Mouse (Mus musculus): ENCODE data around the gene Aplnr. TPM values are rescaled to one million over a fixed set of nuclear protein-coding genes. Genes with fewer than 3 reads are reported as not detected.

The Aplnr gene
- polyA plus RNA-seq, 1 experiment, result not detected

GRCm38 (mm10) chr2:85135099-85135498, 926 bp upstream of the Aplnr start:
- Histone ChIP-seq H3K27me3 (replicated peaks) (peaks cover 37% of the 10 kb centered on the region), H3K36me3 (replicated peaks; ENCODE audit: low read length) (no peaks in the 10 kb centered on the region)
- TF ChIP-seq GATA1 (IDR thresholded peaks at IDR 0.05; ENCODE audit: borderline replicate concordance, low read length), result no peak

GRCm38 (mm10) chr2:85136831-85137520, 951 bp downstream of the Aplnr start:
- Histone ChIP-seq H3K27me3 (replicated peaks) (peaks cover 38% of the 10 kb centered on the region), H3K36me3 (replicated peaks; ENCODE audit: low read length) (no peaks in the 10 kb centered on the region), H3K9me3 (no peaks in the 10 kb centered on the region), H3K4me1 (peaks cover 3% of the 10 kb centered on the region; the same call in 1 of the 2 replicates), H3K4me3 (replicated peaks) (no peak overlapping the region)
- TF ChIP-seq FLI1 (IDR thresholded peaks at IDR 0.05; ENCODE audit: low read length) (no peak), GATA1 (IDR thresholded peaks at IDR 0.05; ENCODE audit: borderline replicate concordance, low read length) (no peak)

More at GRCm38 (mm10) chr2:85135099-85135498, 926 bp upstream of the Aplnr start:
- Histone ChIP-seq H3K4me1 (peaks cover 3% of the 10 kb centered on the region; the same call in 1 of the 2 replicates), H3K9me3 (no peaks in the 10 kb centered on the region), H3K4me3 (replicated peaks) (no peak overlapping the region)

- H3K4me1 ChIP-seq, result peaks cover 3% of the 10 kb centered on the region; the same call in 1 of the 2 replicates
- no peak for TF ChIP-seq GATA1 (IDR thresholded peaks at IDR 0.05; ENCODE audit: borderline replicate concordance, low read length)
- TF ChIP-seq FLI1 (IDR thresholded peaks at IDR 0.05; ENCODE audit: low read length), result no peak
- no peaks in the 10 kb centered on the region for H3K9me3 ChIP-seq
- H3K27me3 ChIP-seq (replicated peaks), result peaks cover 32% of the 10 kb centered on the region
- no peaks in the 10 kb centered on the region for H3K36me3 ChIP-seq (replicated peaks; ENCODE audit: low read length)
- H3K4me3 ChIP-seq (replicated peaks), result no peak overlapping the region
Observed at GRCm38 (mm10) chr2:85137601-85138140, 1.6 kb downstream of the Aplnr start.

- Histone ChIP-seq H3K4me1 (peaks cover 3% of the 10 kb centered on the region; the same call in 1 of the 2 replicates), H3K4me3 (replicated peaks) (no peak overlapping the region), H3K27me3 (replicated peaks) (peaks cover 30% of the 10 kb centered on the region), H3K36me3 (replicated peaks; ENCODE audit: low read length) (no peaks in the 10 kb centered on the region), H3K9me3 (no peaks in the 10 kb centered on the region)
- no peak for TF ChIP-seq FLI1 (IDR thresholded peaks at IDR 0.05; ENCODE audit: low read length)
Observed at GRCm38 (mm10) chr2:85138143-85138542, 2.1 kb downstream of the Aplnr start.

GRCm38 (mm10) chr2:85139393-85139792, 3.4 kb downstream of the Aplnr start:
- H3K27me3 ChIP-seq (replicated peaks), result peaks cover 28% of the 10 kb centered on the region
- peaks cover 3% of the 10 kb centered on the region; the same call in 1 of the 2 replicates for H3K4me1 ChIP-seq
- H3K9me3 ChIP-seq, result no peaks in the 10 kb centered on the region
- TF ChIP-seq GATA1 (IDR thresholded peaks at IDR 0.05; ENCODE audit: borderline replicate concordance, low read length) (no peak), FLI1 (IDR thresholded peaks at IDR 0.05; ENCODE audit: low read length) (no peak)
- H3K36me3 ChIP-seq (replicated peaks; ENCODE audit: low read length), result no peaks in the 10 kb centered on the region
- H3K4me3 ChIP-seq (replicated peaks), result no peak overlapping the region

GRCm38 (mm10) chr2:85139846-85140245, 3.8 kb downstream of the Aplnr start:
- Histone ChIP-seq H3K27me3 (replicated peaks) (peaks cover 28% of the 10 kb centered on the region), H3K4me3 (replicated peaks) (no peak overlapping the region), H3K36me3 (replicated peaks; ENCODE audit: low read length) (no peaks in the 10 kb centered on the region), H3K9me3 (no peaks in the 10 kb centered on the region), H3K4me1 (peaks cover 3% of the 10 kb centered on the region; the same call in 1 of the 2 replicates)
- TF ChIP-seq GATA1 (IDR thresholded peaks at IDR 0.05; ENCODE audit: borderline replicate concordance, low read length) (no peak), FLI1 (IDR thresholded peaks at IDR 0.05; ENCODE audit: low read length) (no peak)

- Histone ChIP-seq H3K4me1 (peaks cover 3% of the 10 kb centered on the region; the same call in 1 of the 2 replicates), H3K36me3 (replicated peaks; ENCODE audit: low read length) (no peaks in the 10 kb centered on the region), H3K9me3 (no peaks in the 10 kb centered on the region), H3K27me3 (replicated peaks) (peaks cover 27% of the 10 kb centered on the region), H3K4me3 (replicated peaks) (no peak overlapping the region)
- no peak for TF ChIP-seq GATA1 (IDR thresholded peaks at IDR 0.05; ENCODE audit: borderline replicate concordance, low read length)
- no peak for TF ChIP-seq FLI1 (IDR thresholded peaks at IDR 0.05; ENCODE audit: low read length)
Observed at GRCm38 (mm10) chr2:85140833-85141232, 4.8 kb downstream of the Aplnr start.

- TF ChIP-seq FLI1 (IDR thresholded peaks at IDR 0.05; ENCODE audit: low read length) (no peak), GATA1 (IDR thresholded peaks at IDR 0.05; ENCODE audit: borderline replicate concordance, low read length) (no peak)
- H3K4me3 ChIP-seq (replicated peaks), result no peak overlapping the region
- peaks cover 2% of the 10 kb centered on the region for H3K27me3 ChIP-seq (replicated peaks)
- no peaks in the 10 kb centered on the region for H3K4me1 ChIP-seq
- H3K9me3 ChIP-seq, result no peaks in the 10 kb centered on the region
- no peaks in the 10 kb centered on the region for H3K36me3 ChIP-seq (replicated peaks; ENCODE audit: low read length)
Observed at GRCm38 (mm10) chr2:85144908-85145307, 8.9 kb downstream of the Aplnr start.

GRCm38 (mm10) chr2:85145346-85145745, 9.3 kb downstream of the Aplnr start:
- no peak for TF ChIP-seq GATA1 (IDR thresholded peaks at IDR 0.05; ENCODE audit: borderline replicate concordance, low read length)
- no peak for TF ChIP-seq FLI1 (IDR thresholded peaks at IDR 0.05; ENCODE audit: low read length)
- H3K36me3 ChIP-seq (replicated peaks; ENCODE audit: low read length), result no peaks in the 10 kb centered on the region
- peaks cover 2% of the 10 kb centered on the region for H3K27me3 ChIP-seq (replicated peaks)
- H3K9me3 ChIP-seq, result no peaks in the 10 kb centered on the region
- H3K4me1 ChIP-seq, result no peaks in the 10 kb centered on the region
- H3K4me3 ChIP-seq (replicated peaks), result no peak overlapping the region

- H3K9me3 ChIP-seq, result no peaks in the 10 kb centered on the region
- H3K36me3 ChIP-seq (replicated peaks; ENCODE audit: low read length), result no peaks in the 10 kb centered on the region
- TF ChIP-seq GATA1 (IDR thresholded peaks at IDR 0.05; ENCODE audit: borderline replicate concordance, low read length), result no peak
Observed at GRCm38 (mm10) chr2:85147481-85147880, 11.5 kb downstream of the Aplnr start.

More at GRCm38 (mm10) chr2:85147481-85147880, 11.5 kb downstream of the Aplnr start:
- H3K27me3 ChIP-seq (replicated peaks), result no peaks in the 10 kb centered on the region
- H3K4me1 ChIP-seq, result no peaks in the 10 kb centered on the region
- H3K4me3 ChIP-seq (replicated peaks), result no peak overlapping the region
